Mouse (Mus musculus) E14TG2a.4 (cell line): ENCODE data around the gene Clic1.

Experiments
- H3K27me3 ChIP-seq: 2 replicates; pipeline ENCODE4 v1.6.1; 2014; ENCODE audit warnings: low read length, control low read depth; ENCODE audit not compliant: insufficient read depth
- H3K36me3 ChIP-seq: 2 replicates; pipeline ENCODE4 v1.6.1; 2014; ENCODE audit warnings: low read length, control low read depth; ENCODE audit not compliant: insufficient read depth
- H3K4me1 ChIP-seq: replicated peaks from 2 replicates; pipeline ENCODE4 v1.6.1; 2014; ENCODE audit warnings: low read depth, low read length, control low read depth
- H3K4me3 ChIP-seq: replicated peaks from 2 replicates; pipeline ENCODE4 v1.5.1; 2014; ENCODE audit warnings: mild to moderate bottlenecking, low read length
- H3K9me3 ChIP-seq: 2 replicates; pipeline ENCODE4 v1.6.1; 2014; ENCODE audit warnings: low read length, control low read depth
- CTCF ChIP-seq: conservative IDR thresholded peaks from 2 replicates; pipeline ENCODE4 v1.5.1; 2014; ENCODE audit warnings: low read length
- NANOG ChIP-seq: IDR thresholded peaks from 2 replicates; pipeline ENCODE4 v1.6.1; 2014; ENCODE audit warnings: borderline replicate concordance, low read length, mixed read lengths
- POU5F1 ChIP-seq: IDR thresholded peaks from 2 replicates; pipeline ENCODE4 v1.6.1; 2014; ENCODE audit warnings: low read length, borderline replicate concordance

The Clic1 gene

GRCm38 (mm10) chr17:35023756-35024155, 26.0 kb upstream of the Clic1 start:
- peaks cover 75% of the 10 kb centered on the region for H3K4me1 ChIP-seq
- no peaks in the 10 kb centered on the region for H3K9me3 ChIP-seq
- no peaks in the 10 kb centered on the region for H3K36me3 ChIP-seq
- TF ChIP-seq NANOG: no peak
- no peak for TF ChIP-seq CTCF
- no peak for TF ChIP-seq POU5F1
- peaks cover 22% of the 10 kb centered on the region for H3K27me3 ChIP-seq
- H3K4me3 ChIP-seq: no peak overlapping the region

- Histone ChIP-seq H3K9me3 (no peaks in the 10 kb centered on the region), H3K36me3 (no peaks in the 10 kb centered on the region), H3K27me3 (peaks cover 22% of the 10 kb centered on the region), H3K4me1 (peaks cover 77% of the 10 kb centered on the region), H3K4me3 (no peak overlapping the region)
- no peak for TF ChIP-seq NANOG
- no peak for TF ChIP-seq POU5F1
- no peak for TF ChIP-seq CTCF
Measured at GRCm38 (mm10) chr17:35024261-35024660, 25.5 kb upstream of the Clic1 start.

GRCm38 (mm10) chr17:35024691-35025488, 24.9 kb upstream of the Clic1 start:
- no peak overlapping the region for H3K4me3 ChIP-seq
- TF ChIP-seq NANOG (no peak), POU5F1 (no peak), CTCF (no peak)
- peaks cover 23% of the 10 kb centered on the region for H3K27me3 ChIP-seq
- H3K4me1 ChIP-seq: peaks cover 75% of the 10 kb centered on the region
- no peaks in the 10 kb centered on the region for H3K9me3 ChIP-seq
- no peaks in the 10 kb centered on the region for H3K36me3 ChIP-seq

GRCm38 (mm10) chr17:35026206-35026605, 23.6 kb upstream of the Clic1 start:
- TF ChIP-seq CTCF (no peak), POU5F1 (no peak), NANOG (no peak)
- peak overlapping the region; percentile 20; the same call in 1 of the 2 replicates for H3K4me3 ChIP-seq
- H3K27me3 ChIP-seq: peaks cover 25% of the 10 kb centered on the region
- no peaks in the 10 kb centered on the region for H3K36me3 ChIP-seq
- no peaks in the 10 kb centered on the region for H3K9me3 ChIP-seq
- peaks cover 77% of the 10 kb centered on the region for H3K4me1 ChIP-seq

- no peak for TF ChIP-seq CTCF
- peak; percentile 50; the same call in 1 of the 2 replicates for TF ChIP-seq NANOG
- Histone ChIP-seq H3K9me3 (no peaks in the 10 kb centered on the region), H3K27me3 (peaks cover 26% of the 10 kb centered on the region)
Measured at GRCm38 (mm10) chr17:35027277-35028068, 22.3 kb upstream of the Clic1 start, which contains the start of gene Sapcd1. Gene Sapcd1, minus strand, starts transcription at chr17:35028016.

GRCm38 (mm10) chr17:35028315-35028714, 21.5 kb upstream of the Clic1 start:
- H3K4me1 ChIP-seq: peaks cover 70% of the 10 kb centered on the region
- H3K36me3 ChIP-seq: no peaks in the 10 kb centered on the region
- H3K9me3 ChIP-seq: no peaks in the 10 kb centered on the region
- TF ChIP-seq POU5F1 (no peak), NANOG (no peak), CTCF (no peak)
- no peak overlapping the region for H3K4me3 ChIP-seq
- H3K27me3 ChIP-seq: peaks cover 31% of the 10 kb centered on the region

More at GRCm38 (mm10) chr17:35027277-35028068, 22.3 kb upstream of the Clic1 start, which contains the start of gene Sapcd1:
- peak within 1 kb of the TSS; percentile 57 for H3K4me3 ChIP-seq
- no peaks in the 10 kb centered on the region for H3K36me3 ChIP-seq
- H3K4me1 ChIP-seq: peaks cover 75% of the 10 kb centered on the region

- H3K9me3 ChIP-seq: no peaks in the 10 kb centered on the region
- TF ChIP-seq NANOG (no peak), POU5F1 (no peak), CTCF (no peak)
- no peak overlapping the region for H3K4me3 ChIP-seq
- peaks cover 19% of the 10 kb centered on the region for H3K27me3 ChIP-seq
- H3K36me3 ChIP-seq: no peaks in the 10 kb centered on the region
- H3K4me1 ChIP-seq: peaks cover 69% of the 10 kb centered on the region
Measured at GRCm38 (mm10) chr17:35029691-35030532, 19.9 kb upstream of the Clic1 start.

- H3K9me3 ChIP-seq: no peaks in the 10 kb centered on the region
- TF ChIP-seq NANOG: no peak
- no peak for TF ChIP-seq CTCF
- no peak for TF ChIP-seq POU5F1
- H3K4me1 ChIP-seq: peaks cover 60% of the 10 kb centered on the region
- no peaks in the 10 kb centered on the region for H3K36me3 ChIP-seq
- peaks cover 16% of the 10 kb centered on the region for H3K27me3 ChIP-seq
- peak overlapping the region; percentile 45 for H3K4me3 ChIP-seq
Measured at GRCm38 (mm10) chr17:35031272-35031671, 18.5 kb upstream of the Clic1 start.
